Mouse (Mus musculus) neural tube, embryonic 11.5 days (tissue): Measurements from ENCODE around the gene Gm44511. TPM values are rescaled to one million over a fixed set of nuclear protein-coding genes. Genes with fewer than 3 reads are reported as not detected.
A peak's percentile ranks its signal among the peaks of the same experiment; 100 is the strongest.

Experiments
- ATAC-seq: fragments of 200-750 bp; cut with Nextera tagmentation; 2 replicates; pipeline ENCODE4 v1.8.0; 2017; ENCODE audit warnings: moderate number of reproducible peaks, mild to moderate bottlenecking, moderate TSS enrichment, moderate library complexity; ENCODE audit not compliant: insufficient read depth, low FRiP score, low TSS enrichment
- DNase-seq: peaks from one replicate; pipeline ENCODE4 v3.0.0-alpha.2; 2015; ENCODE audit warnings: low spot score
- H3K27ac ChIP-seq: fragments of 300-500 bp; sonication (generic); 2 replicates; pipeline ENCODE4 v1.5.1; 2014; ENCODE audit warnings: low read depth, mild to moderate bottlenecking, low read length
- H3K27me3 ChIP-seq: fragments of 300-500 bp; sonication (generic); 2 replicates; pipeline ENCODE4 v1.6.1; 2014; ENCODE audit warnings: mild to moderate bottlenecking, low read length, mixed read lengths; ENCODE audit not compliant: control insufficient read depth, insufficient read depth
- H3K36me3 ChIP-seq: fragments of 300-500 bp; sonication (generic); 2 replicates; pipeline ENCODE4 v1.6.1; 2014; ENCODE audit warnings: mild to moderate bottlenecking, low read length, moderate library complexity, mixed read lengths; ENCODE audit not compliant: control insufficient read depth, insufficient read depth
- H3K4me1 ChIP-seq: fragments of 300-500 bp; sonication (generic); 2 replicates; pipeline ENCODE4 v1.6.1; 2014; ENCODE audit warnings: low read length, mixed read lengths; ENCODE audit not compliant: control insufficient read depth, insufficient read depth
- H3K4me2 ChIP-seq: fragments of 300-500 bp; sonication (generic); 2 replicates; pipeline ENCODE4 v1.6.1; 2014; ENCODE audit warnings: low read depth, mild to moderate bottlenecking, moderate library complexity
- H3K4me3 ChIP-seq: fragments of 300-500 bp; sonication (generic); 2 replicates; pipeline ENCODE4 v1.5.1; 2014; ENCODE audit warnings: low read depth, low read length
- H3K9ac ChIP-seq: fragments of 300-500 bp; sonication (generic); 2 replicates; pipeline ENCODE4 v1.6.1; 2014; ENCODE audit warnings: mild to moderate bottlenecking, low read length
- H3K9me3 ChIP-seq: fragments of 300-500 bp; sonication (generic); 2 replicates; pipeline ENCODE4 v1.6.1; 2016; ENCODE audit warnings: low read length; ENCODE audit not compliant: control insufficient read depth
- WGBS: fragments of 180-500 bp; shearing (Covaris S2); extraction: QIAGEN DNeasy Blood & Tissue Kit; methylation state at CpG from one replicate; pipeline ENCODE4 v1.1.7; 2014; 5-methylcytosine and 5-hydroxymethylcytosine counted together
- polyA plus RNA-seq: library from polyadenylated mRNA; unstranded; fragments of >200 nt; fragmentation: Nextera tagmentation; extraction: Ambion mirVana; gene quantifications from 2 replicates; pipeline ENCODE4 v1.2.1, GENCODE M21; 2014

Gene Gm44511
- polyA plus RNA-seq, 1 experiment from 2014 or later: not detected

DNA sequence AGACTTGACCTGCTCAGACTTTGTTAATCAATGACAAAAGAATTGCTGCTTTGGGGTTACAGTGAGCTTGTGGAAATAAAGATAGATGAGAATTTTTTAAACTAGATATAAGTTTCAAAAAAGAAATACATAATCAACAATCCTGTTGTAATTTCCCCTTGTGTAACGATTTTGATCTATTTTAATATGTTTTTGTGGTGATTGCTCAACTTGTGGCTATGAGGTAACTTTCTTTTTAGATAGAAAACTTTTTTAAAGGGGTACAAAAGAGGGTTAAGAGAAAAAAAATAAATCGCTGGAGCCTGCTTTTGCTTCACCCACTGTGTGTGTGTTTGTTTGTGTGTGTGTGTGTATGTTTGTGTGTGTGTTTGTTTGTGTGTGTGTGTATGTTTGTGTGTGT, 25.0 kb upstream of the Gm44511 start:
- no peaks in the 10 kb centered on the region for H3K9me3 ChIP-seq
- ATAC-seq (no peak), DNase-seq (no peak)
- H3K4me3 ChIP-seq: no peak overlapping the region
- H3K9ac ChIP-seq: no peak overlapping the region
- no peak overlapping the region for H3K4me2 ChIP-seq
- H3K36me3 ChIP-seq: no peaks in the 10 kb centered on the region
- WGBS: 91% methylated on average over 2 of the region's 2 CpGs
- H3K27ac ChIP-seq: no peak overlapping the region
- H3K4me1 ChIP-seq: no peaks in the 10 kb centered on the region
- no peaks in the 10 kb centered on the region for H3K27me3 ChIP-seq

GRCm38 (mm10) chr6:128850671-128851070, 24.6 kb upstream of the Gm44511 start:
- WGBS: 81% methylated on average over 2 of the region's 2 CpGs
- Histone ChIP-seq H3K36me3 (no peaks in the 10 kb centered on the region), H3K9me3 (no peaks in the 10 kb centered on the region), H3K9ac (no peak overlapping the region), H3K27me3 (no peaks in the 10 kb centered on the region), H3K4me3 (no peak overlapping the region), H3K4me1 (no peaks in the 10 kb centered on the region), H3K4me2 (no peak overlapping the region), H3K27ac (no peak overlapping the region)
- ATAC-seq (no peak), DNase-seq (no peak)

- H3K4me2 ChIP-seq: no peak overlapping the region
- no peak overlapping the region for H3K9ac ChIP-seq
- H3K4me3 ChIP-seq: no peak overlapping the region
- no peaks in the 10 kb centered on the region for H3K27me3 ChIP-seq
- DNase-seq (peak; percentile 69), ATAC-seq (no peak)
- WGBS: 58% methylated on average over 2 of the region's 2 CpGs
- no peaks in the 10 kb centered on the region for H3K9me3 ChIP-seq
- H3K36me3 ChIP-seq: no peaks in the 10 kb centered on the region
- H3K4me1 ChIP-seq: no peaks in the 10 kb centered on the region
- no peak overlapping the region for H3K27ac ChIP-seq
Measured at GRCm38 (mm10) chr6:128849902-128850301, 23.8 kb upstream of the Gm44511 start.

DNA sequence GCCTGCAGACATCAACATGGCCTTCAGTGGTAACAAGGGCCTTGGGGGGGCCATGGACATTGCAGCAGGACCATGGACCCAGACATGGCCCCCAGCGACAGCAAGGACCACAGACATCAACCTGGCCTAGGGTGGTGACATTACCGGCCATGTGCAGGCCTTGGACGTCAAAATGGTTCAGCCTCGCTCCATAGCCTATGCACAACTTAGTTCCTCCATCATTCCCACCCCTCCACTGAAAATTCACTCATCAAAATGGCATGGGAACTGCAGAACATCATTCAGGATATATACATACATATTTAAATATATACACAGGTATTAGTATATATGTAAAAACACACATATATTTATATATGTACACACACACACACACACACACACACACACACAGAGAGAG, 21.3 kb upstream of the Gm44511 start:
- ATAC-seq: no peak
- no peak overlapping the region for H3K4me3 ChIP-seq
- DNase-seq: no peak
- no peaks in the 10 kb centered on the region for H3K27me3 ChIP-seq
- no peaks in the 10 kb centered on the region for H3K36me3 ChIP-seq
- WGBS: 94% methylated on average over 4 of the region's 4 CpGs
- no peaks in the 10 kb centered on the region for H3K4me1 ChIP-seq
- no peak overlapping the region for H3K27ac ChIP-seq
- no peak overlapping the region for H3K4me2 ChIP-seq
- no peaks in the 10 kb centered on the region for H3K9me3 ChIP-seq
- no peak overlapping the region for H3K9ac ChIP-seq

- Histone ChIP-seq H3K9me3 (no peaks in the 10 kb centered on the region), H3K36me3 (no peaks in the 10 kb centered on the region), H3K4me2 (no peak overlapping the region), H3K9ac (no peak overlapping the region), H3K4me3 (no peak overlapping the region), H3K27me3 (no peaks in the 10 kb centered on the region), H3K27ac (no peak overlapping the region), H3K4me1 (no peaks in the 10 kb centered on the region)
- ATAC-seq: no peak
- no peak for DNase-seq
- 69% methylated on average over 6 of the region's 9 CpGs for WGBS
Measured at GRCm38 (mm10) chr6:128845998-128846542, 20.0 kb upstream of the Gm44511 start.

- H3K9ac ChIP-seq: no peak overlapping the region
- H3K27me3 ChIP-seq: no peaks in the 10 kb centered on the region
- H3K9me3 ChIP-seq: no peaks in the 10 kb centered on the region
- H3K27ac ChIP-seq: no peak overlapping the region
- WGBS: 30% methylated on average over 7 of the region's 7 CpGs
- no peak overlapping the region for H3K4me3 ChIP-seq
- DNase-seq: peak; percentile 91
- no peaks in the 10 kb centered on the region for H3K4me1 ChIP-seq
- H3K4me2 ChIP-seq: no peak overlapping the region
- ATAC-seq: peak; percentile 2
- H3K36me3 ChIP-seq: no peaks in the 10 kb centered on the region
Measured at GRCm38 (mm10) chr6:128845319-128845979, 19.3 kb upstream of the Gm44511 start.

GRCm38 (mm10) chr6:128844586-128845080, 18.5 kb upstream of the Gm44511 start:
- H3K27ac ChIP-seq: no peak overlapping the region
- no peaks in the 10 kb centered on the region for H3K36me3 ChIP-seq
- WGBS: 81% methylated on average over 5 of the region's 5 CpGs
- no peaks in the 10 kb centered on the region for H3K27me3 ChIP-seq
- ATAC-seq: no peak
- no peak for DNase-seq
- no peak overlapping the region for H3K4me3 ChIP-seq
- H3K4me1 ChIP-seq: no peaks in the 10 kb centered on the region
- H3K9ac ChIP-seq: no peak overlapping the region
- H3K4me2 ChIP-seq: no peak overlapping the region
- H3K9me3 ChIP-seq: no peaks in the 10 kb centered on the region

DNA sequence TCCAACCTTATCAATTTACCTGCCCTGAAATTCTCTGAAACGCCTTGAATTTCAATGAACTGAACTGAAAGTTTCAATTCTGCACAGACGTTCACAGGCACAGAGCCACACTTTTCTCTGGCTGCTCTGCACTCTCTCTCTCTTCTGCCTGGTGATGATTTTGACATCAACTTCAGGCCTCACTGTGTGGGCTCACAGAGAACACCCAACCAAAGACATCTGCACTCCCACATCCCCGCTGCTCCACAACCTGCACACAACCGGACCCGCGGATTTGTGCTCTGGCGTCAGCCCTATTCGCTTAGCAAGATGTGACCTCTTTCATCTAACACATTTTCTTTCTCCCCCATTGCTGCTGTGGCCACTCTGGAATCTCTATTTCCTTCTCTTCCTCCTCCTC, 18.0 kb upstream of the Gm44511 start:
- H3K27ac ChIP-seq: no peak overlapping the region
- no peaks in the 10 kb centered on the region for H3K4me1 ChIP-seq
- no peaks in the 10 kb centered on the region for H3K27me3 ChIP-seq
- 43% methylated on average over 8 of the region's 8 CpGs for WGBS
- no peaks in the 10 kb centered on the region for H3K9me3 ChIP-seq
- H3K4me3 ChIP-seq: peak overlapping the region; percentile 79
- DNase-seq (no peak), ATAC-seq (no peak)
- H3K4me2 ChIP-seq: peak overlapping the region; percentile 72
- H3K9ac ChIP-seq: no peak overlapping the region; the same call in 1 of the 2 replicates
- no peaks in the 10 kb centered on the region for H3K36me3 ChIP-seq

DNA sequence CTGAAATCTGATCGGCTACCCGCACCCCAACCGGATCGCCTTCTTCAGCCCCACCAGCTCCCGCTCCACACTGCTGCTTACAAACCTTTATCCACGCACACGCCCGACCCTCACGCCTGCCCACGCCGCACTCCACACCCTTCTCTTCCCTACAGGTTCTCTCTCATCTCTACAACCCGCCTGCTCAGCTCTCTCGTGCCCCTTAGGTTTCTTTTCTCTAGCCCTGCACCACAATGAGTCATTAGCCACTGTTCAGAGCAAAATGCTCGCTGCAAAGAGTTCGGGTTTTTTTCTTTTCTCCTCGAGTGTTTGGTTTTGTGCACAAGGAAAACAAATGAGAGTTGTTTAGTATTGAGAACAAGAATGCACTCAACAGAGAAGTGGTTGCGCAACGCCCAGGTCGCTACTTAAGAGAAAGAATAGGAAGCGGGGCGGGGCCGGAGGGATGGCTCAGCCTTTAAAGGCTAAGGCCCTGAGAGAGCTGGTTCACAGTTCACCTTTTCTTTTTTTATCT, 17.4 kb upstream of the Gm44511 start:
- peak overlapping the region; percentile 79 for H3K4me3 ChIP-seq
- no peaks in the 10 kb centered on the region for H3K27me3 ChIP-seq
- DNase-seq (peak; percentile 66), ATAC-seq (peak; percentile 18)
- H3K9me3 ChIP-seq: no peaks in the 10 kb centered on the region
- no peaks in the 10 kb centered on the region for H3K4me1 ChIP-seq
- no peaks in the 10 kb centered on the region for H3K36me3 ChIP-seq
- H3K9ac ChIP-seq: peak overlapping the region; percentile 76
- peak overlapping the region; percentile 72 for H3K4me2 ChIP-seq
- WGBS: under 1% methylated on average over 22 of the region's 22 CpGs
- H3K27ac ChIP-seq: peak overlapping the region; percentile 78
